Mouse (Mus musculus) left cerebral cortex, adult 8-10 months (tissue): ENCODE results near the gene Raet1e. TPM values are rescaled to one million over a fixed set of nuclear protein-coding genes. Genes with fewer than 3 reads are reported as not detected.
A peak's percentile ranks its signal among the peaks of the same experiment; 100 is the strongest.
"Not testable (repeated sequence)": the region's sequence is repeated elsewhere in the genome, so short reads cannot be mapped to it uniquely, and the experiment has no call there.

Experiments
- DNase-seq, 2 experiments: peaks; one replicate each; pipeline ENCODE4 v3.0.0; 2022; ENCODE audit warnings: low spot score in 2 of 2
- total RNA-seq, 4 experiments: library from RNA; stranded (reverse); gene quantifications; 2 replicates each; pipeline ENCODE4 v1.2.4; 2022

The Raet1e gene
- total RNA-seq, 4 experiments from 2014 or later: not detected

DNA sequence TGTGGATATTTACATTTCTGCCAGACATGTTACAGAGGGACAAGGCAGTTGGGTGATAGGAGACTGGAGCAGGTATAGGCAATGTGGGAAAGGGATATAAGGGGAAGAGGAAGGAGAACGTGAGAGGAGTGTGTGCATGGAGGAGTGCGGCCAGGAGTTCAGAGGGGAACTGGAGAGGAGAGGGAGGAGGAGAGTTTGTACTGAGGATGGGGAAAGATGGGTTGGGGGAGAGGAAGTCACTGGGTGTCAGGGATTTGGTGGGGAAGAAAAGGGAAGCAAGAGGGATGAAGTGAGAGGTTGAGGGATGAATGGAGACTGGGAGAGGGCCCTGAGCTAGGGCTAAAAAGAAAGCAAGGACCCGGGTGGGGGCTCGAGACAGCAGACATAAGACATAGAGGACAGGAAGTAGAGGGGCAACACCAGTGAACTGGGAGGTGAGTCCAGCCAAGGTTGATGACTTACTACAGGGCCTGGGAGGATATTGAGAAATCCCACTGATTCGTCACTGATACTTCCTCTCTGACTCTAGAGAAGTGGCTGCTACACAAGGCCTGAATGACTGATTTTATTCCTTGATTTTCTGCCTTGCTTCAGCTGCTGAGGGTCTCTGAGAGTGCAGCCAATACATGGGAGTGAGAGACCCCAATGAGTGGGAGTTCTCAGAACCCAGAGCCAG is 7.1 kb downstream of the Raet1e start:
- DNase-seq: not testable (repeated sequence)

DNA sequence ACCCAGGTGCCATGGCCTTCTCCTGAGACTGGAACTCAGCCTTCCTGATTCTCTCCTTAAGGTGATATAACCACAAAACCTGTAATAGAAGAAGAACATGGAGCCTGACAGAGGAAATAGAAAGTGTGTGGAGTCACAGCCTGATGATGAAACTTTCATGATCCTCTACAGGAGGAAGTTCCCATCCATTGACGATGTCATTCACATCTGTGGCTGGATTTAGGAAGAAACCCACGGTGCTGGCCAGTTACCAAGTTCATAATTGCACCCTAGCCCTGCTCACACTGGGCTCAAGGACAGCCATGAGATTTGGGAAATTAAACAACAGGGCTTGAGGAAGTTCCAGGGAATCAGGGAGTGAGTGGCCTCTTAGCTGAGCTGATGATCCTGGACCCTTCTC is 7.7 kb downstream of the Raet1e start:
- not testable (repeated sequence) for DNase-seq

DNA sequence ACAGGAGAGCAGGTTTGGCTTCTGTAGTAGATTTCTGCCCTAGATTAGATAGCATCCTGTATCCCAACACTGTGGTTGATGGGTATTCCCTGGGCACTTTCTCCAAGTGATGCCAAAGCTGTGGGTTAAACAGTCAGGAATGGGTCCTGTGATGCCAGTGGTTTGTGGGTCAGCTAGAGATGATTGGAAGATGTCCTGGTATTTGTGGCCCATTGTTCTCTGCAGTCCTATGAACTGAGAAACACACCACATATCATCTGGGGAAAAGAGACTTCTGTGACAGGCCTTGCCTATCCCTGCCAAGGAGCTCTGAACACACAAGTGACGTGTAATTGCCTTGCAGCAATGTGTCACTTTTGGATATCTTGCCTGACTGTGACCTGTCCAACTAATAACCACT is 8.7 kb downstream of the Raet1e start:
- not testable (repeated sequence) for DNase-seq

DNA sequence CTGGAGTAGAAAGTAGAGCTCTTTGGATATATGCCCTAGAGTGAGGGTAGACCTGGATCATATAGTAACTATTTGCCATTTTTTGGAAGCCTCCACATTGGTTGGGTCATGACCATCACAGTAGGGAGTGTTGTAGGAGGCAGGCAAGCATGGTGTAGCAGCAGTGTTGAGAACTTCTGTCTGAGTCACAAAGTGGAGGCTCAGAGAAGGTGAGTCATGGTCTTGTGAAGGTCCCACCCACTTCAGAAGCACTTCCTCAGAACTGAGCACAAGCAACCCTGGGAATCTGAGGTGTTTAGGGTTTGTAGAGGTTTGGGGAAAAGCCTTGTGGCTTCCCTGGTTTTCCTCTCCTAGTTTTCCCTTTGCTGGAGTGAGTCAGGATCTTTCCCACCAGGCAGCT is 10.7 kb downstream of the Raet1e start:
- not testable (repeated sequence) for DNase-seq

DNA sequence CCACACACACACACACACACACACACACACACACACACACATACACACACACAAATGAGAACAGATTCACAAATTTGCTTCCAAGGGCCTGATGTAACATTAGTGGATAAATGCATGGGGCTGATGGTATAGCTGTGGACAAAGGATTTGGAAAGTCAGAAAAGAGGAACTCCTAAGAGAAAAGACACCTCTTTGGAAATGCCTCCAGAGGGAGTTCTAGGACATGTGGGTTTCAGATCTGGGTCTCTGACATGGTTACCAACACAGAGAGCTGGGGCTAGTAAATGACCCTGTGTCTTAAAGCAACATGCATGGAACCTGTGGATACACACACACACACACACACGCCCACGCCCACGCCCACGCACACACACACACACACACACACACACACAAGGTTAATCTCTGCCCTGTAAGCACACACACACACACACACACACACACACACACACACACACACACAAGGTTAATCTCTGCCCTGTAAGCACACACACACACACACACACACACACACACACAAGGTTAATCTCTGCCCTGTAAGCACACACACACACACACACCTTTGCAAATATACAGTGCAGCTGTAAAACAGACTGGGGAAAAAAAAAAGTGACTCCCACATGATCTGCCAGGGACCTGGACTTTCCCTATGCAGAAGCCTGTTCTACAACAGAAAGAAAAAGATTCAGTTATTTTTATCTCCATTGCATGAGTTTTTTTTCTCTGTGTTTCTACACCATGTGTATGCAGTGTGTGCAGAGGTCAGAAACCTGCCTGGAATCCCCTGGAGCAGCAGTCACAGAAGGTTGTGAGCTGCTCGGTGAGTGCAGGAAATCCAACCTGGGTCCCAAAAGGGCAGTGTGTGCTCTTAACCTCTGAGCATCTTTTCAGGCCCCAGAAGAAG is 14.3 kb downstream of the Raet1e start:
- not testable (repeated sequence) for DNase-seq

DNA sequence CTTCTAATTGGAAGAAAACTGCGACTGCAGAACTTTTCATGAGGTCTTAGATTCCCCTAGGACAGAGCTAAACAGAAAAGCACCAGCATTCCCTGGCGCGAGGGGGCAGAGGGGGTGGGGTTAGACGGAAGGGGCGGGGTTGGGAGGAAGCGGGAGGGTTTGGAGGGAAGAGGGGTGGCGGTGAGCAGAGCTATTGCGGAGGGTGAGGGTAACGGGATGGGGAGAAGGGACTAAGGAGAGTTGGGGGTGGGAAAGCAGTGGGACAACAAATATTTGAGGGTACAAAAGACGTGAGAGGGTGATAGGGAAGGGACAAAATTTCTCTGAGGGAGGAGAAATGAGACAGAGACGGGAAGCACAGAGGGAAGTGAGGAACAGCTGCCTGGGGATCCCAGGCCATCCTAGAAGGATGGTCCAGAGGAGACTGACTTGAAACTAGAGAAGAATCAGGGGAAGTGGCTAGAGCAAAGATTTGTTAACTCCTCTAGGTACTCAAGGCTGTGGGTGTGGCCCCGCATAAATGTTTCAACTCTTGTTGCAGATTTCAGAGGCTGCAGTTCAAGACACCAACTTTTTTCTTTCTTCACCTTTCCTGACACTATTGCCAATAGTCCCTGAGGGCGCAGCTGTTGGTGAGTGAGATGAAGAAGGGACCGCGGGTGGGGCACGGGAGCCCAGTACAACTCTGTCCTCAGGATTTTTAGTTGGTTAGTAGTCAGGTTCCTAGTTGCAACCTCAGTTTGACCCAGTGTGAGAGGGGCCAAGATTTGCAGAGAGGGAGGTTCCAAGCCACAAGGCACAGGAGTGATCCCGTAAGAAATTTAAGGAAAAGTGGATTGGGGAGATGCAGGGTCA is 15.2 kb downstream of the Raet1e start:
- DNase-seq: not testable (repeated sequence)

DNA sequence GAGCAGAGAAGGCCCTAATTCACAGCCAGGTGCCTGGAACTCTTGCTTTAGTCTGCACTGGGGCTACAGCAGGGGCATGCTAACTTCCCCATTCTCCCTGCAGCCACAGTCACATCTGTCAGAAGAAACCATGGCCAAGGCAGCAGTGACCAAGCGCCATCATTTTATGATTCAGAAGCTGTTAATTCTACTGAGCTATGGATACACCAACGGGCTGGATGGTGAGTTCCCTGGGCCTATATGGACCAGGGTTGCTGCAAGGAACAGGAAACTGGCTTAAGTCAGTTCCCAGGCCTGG is 15.8 kb downstream of the Raet1e start:
- DNase-seq: not testable (repeated sequence)

DNA sequence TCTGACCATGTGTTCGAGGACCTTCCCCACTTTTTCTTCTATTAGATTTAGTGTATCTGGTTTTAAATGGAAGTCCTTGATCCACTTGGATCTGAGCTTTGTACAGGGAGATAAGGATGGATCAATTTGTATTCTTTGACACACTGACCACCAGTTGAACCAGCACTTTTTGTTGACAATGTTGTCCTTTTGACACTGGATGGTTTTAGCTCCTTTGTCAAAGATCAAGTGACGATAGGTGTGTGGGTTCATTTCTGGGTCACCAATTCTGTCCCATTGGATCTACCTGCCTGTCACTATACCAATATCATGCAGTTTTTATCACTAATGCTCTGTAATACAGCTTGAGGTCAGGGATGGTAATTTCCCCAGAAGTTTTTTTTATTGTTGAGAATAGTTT is 18.1 kb downstream of the Raet1e start:
- not testable (repeated sequence) for DNase-seq

DNA sequence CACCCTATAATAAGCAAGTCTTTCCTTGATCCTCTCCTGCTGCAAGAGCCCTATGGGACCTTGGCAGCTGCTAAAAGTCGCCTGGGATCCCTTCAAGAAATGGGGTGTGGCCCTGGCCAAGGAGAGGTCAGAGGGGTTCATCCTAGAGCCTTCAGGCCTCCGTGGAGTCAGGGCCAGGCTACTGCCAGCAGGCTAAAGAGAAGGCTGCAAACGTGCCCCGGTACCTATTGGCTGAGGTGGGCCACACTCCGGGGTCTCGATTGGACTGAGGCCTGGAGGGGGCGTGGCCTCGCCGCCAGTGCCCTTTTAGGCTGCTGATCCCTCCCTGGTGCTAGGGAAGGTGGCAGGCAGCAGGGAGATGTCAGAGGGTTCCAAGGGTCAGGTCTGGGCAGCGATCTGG is 32.7 kb downstream of the Raet1e start:
- DNase-seq: not testable (repeated sequence)

DNA sequence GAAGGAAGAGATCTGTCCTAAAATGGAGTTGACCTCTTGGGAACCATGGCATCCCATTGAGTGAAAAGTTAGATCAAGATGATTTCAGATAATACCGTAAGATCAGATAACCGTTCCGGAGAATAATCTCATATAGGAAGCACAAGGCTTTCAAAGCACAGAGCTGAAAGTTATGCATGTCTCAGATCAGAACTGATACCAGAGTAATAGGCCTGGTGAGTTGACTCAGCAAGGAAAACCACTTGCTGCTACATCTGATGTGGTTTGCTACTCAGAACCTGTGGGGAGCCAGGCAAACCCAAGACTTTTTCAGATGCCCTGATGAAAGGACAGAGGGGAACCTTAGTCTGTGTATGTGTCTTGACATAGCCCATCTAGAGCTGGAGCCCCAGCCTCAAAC is 43.0 kb downstream of the Raet1e start:
- not testable (repeated sequence) for DNase-seq

DNA sequence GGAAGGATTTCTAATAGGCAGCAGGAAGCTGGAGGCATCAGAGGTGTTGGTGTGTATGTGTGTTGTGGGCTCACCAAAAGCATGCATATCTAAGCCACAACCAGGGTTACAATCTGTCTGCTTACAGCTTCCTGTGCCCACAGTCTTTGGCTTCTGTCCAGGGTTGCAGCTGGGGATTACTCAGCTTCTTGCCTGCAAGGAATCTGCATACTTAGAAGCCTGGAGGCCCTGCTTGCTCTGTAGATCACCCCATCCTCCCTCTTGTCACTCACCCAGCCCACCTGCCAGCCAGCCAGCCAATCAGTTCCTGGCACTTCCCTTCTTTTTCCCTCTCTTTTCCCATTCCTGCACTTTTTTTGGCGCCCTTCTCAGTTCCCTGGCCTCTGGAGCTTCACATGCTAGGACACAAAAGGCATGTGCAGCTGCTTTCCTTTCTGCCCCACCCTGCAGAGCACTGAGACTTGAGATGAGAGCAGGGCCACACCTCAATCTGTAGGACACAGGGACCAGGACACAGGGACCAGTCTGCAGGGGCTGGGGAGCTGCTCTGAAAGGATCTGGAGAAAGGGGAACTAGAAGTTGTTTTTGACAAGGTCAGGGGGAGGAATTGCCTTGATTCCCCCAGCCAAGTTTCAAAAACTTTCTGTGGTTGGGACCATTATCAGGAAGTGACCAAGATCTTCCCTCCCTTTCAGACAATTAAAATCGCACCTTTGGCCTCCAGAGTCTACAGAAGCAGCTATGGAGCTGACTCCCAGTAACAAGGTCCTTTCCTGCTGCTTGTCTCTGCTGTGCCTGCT is 44.6 kb downstream of the Raet1e start:
- peak in 1 of 2 experiments; percentile 7 for DNase-seq

DNA sequence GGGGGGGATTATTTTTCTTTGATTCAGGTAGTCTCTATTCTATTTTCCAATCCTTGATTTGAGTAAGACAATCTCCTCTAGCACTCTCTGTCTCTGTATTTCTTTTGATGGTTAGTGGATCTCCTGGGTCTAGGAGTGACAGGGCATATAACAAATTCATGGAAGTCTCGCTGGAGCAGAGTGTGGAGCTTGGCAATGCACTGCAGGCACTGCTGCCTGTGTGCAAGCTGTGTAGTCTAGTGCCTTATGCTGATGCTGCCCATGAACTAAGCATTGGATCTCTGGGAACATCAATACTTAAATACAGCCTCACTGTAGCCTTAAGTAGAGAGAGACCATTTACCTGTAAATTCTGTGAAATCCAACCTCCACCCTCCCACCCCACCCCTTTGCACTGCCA is 48.1 kb downstream of the Raet1e start:
- not testable (repeated sequence) for DNase-seq

DNA sequence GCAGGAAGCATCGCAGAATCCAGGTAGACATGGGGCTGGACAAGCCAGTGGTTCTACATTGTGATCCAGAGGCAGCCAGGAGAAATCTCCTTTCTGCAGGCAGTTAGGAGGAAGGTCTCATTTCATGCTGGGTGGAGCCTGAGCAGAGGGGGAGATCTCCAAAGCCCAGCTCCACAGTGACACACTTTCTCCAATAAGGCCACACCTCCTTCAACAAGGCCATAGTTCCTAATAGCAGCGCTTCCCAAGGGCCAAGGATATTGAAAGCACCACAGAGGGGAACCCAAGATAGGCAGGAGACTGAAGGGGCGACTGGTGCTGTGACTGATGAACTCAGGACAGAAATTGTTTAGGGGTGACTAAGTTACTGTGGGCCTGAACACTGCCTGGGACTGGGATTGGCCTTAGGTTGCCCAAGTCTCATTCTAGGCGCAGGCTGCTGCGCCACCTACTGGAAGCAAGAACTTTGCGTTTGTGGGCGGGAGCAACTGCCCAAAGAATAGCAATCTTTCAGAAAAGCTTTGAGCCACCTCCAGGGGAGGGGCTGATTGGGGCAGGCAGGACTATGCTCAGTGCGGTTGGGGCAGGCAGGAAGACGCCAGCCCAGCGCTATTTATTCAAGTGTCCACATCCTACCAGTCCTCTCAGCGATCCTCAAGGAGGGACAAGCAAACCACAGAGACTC is 53.8 kb downstream of the Raet1e start:
- DNase-seq: peak in 1 of 2 experiments; percentile 8

DNA sequence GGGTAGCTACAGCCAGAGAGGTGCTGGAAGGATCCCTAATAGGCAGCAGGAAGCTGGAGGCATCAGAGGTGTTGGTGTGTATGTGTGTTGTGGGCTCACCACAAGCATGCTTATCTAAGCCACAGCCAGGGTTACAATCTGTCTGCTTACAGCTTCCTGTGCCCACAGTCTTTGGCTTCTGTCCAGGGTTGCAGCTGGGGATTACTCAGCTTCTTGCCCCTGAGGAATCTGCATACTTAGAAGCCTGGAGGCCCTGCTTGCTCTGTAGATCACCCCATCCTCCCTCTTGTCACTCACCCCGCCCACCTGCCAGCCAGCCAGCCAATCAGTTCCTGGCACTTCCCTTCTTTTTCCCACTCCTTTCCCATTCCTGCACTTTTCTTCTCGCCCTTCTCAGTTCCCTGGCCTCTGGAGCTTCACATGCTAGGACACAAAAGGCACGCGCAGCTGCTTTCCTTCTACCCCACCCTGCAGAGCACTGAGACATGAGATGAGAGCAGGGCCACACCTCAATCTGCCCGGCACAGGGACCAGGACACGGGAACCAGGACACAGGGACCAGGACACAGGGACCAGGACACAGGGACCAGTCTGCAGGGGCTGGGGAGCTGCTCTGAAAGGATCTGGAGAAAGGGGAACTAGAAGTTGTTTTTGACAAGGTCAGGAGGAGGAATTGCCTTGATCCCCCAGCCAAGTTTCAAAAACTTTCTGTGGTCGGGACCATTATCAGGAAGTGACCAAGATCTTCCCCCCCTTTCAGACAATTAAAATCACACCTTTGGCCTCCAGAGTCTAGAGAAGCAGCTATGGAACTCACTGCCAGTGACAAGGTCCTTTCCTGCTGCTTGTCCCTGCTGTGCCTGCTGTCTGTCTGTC is 65.3 kb downstream of the Raet1e start:
- DNase-seq: peak in 1 of 2 experiments; percentile 18

DNA sequence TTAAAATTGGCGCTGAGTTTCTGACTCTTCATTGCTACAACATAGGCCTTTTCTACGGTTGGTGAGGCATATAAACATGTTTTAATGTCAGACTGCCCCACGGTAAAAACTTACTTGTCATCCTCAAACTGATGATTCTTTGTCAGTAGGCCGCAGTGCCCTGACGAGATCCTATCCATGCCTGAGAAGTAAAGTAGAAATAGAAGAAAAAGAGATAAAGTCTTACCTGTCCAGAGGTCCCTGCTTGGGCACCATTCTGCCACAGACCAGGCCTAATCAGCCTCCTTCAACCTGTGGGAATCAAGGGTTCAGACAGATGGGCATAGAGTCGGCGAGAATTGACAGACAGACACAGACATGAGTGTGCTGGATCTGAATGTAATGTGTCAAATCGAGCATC is 106.7 kb downstream of the Raet1e start:
- no peak for DNase-seq

DNA sequence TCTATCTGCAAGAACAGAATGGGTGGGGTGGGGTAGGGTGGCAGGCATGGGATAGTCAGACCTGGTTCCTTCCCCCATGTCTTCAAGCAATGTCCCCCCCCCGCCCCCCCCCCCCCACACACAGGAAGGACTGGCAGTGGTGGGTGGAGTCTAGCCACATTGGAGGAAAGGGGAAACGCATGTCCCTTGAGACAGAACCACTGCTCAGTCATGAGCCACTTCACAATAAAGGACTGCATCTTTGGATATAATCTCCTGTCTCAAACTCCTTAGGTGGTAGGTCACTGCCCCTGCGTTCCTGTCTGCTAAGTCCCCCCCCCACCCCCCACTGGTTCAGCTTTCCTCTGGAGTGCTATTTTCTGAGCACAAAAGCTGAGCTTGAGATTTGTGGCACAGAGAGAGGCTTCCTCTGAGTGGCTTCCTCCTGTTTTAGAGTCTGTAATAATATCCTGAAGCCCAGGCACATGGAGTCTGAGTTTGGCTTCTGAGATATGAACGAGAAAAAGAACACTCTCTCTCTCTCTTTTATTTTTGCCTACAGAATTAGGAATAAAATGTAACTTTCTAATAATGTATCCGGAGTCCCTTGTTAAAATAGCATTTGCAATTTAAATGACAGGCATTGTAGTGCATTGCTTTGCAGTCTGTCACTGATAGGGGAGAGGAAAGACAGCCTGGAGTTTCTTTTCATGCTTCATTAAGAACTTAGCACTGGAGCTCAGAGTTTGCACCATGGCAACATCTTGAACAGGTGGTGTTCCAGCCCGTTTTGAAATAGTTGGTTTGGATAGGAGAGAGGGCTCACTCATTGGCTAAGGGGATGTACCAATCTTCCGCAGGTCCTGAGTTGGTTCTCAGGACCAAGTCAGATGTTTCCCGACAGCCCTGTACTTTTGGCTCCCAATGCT is 112.8 kb downstream of the Raet1e start:
- not testable (repeated sequence) for DNase-seq

DNA sequence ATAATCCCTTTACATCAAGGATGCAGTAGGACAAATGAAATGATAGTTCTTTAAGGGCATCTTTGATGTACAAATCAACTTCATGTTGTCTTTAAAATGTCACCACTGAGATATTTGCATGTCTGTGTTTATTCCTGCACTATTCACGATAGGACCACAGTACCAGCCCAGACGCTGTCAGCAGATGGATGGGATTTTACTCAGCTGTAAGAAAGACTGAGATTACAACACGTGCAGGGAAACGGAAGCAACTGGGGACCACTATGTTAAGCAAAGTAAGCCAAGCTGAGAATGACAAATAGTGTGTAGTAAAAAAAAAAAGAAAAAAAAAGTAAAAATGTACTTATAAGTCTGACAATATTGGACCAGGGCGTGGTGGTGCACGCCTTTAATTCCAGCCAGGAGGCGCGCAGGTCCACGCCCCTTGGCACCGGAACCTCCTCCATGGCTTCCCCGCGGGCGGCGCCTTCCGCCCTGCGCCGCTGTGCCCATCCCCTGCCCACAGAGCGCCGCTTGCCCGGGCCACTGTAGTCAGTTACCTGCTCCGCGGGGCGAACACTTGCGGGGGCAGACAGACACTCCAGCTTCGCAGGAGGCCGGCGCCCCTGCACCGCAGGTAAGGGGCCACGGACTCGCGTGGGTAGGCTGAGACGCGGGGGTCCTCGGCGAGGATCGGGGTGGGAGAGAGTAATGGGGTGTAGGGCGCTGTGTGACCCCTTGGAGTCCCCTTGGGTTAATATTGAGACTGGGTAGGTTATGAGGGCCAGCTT is 114.7 kb downstream of the Raet1e start:
- not testable (repeated sequence) for DNase-seq
